Mouse (Mus musculus): ENCODE measurements around the gene Satb1.

Satb1 gene

DNA sequence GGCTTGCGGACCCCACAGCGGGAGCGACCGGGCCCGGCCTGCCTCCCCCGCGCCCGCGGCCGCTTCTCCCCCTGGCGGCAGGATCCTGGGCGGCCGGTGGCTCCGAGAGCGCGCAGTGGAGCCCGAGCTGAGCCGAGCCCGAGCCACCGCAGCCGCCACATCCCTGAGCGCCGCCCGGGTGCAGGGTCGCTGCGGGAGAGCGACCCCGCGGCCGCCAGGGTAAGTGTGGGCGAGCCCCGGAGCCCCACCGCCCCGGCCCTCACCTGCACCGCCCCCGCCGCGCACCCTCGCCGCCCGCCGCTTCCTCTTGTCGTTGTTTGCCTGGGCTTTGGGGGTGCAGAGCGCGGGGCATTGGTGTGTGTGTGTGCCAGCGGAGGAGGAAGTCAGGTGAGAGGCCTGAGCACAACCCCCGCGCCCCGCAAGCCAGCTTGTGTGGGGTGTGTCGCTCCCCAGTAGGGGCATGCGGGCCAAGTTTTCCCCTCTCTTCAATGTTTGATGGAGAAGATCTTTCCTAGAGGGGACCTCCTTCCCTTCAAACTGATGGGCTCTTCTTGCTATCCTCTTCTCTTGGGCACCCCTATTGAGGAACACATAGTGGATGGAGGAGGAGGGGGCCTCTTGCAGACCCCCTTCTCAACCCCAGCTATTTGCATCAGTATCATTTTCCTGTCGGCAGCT, at the start of gene Satb1:
Gene Satb1 (minus strand): TSS at position 391 of the 678 bp plus-strand sequence.
- no peak for DNase-seq (ENCODE audit: low read depth, low spot score)

- no peak for DNase-seq (ENCODE audit: low read depth, low spot score)
Observed at GRCm38 (mm10) chr17:51882566-51882965, 49.5 kb upstream of the Satb1 start.

DNA sequence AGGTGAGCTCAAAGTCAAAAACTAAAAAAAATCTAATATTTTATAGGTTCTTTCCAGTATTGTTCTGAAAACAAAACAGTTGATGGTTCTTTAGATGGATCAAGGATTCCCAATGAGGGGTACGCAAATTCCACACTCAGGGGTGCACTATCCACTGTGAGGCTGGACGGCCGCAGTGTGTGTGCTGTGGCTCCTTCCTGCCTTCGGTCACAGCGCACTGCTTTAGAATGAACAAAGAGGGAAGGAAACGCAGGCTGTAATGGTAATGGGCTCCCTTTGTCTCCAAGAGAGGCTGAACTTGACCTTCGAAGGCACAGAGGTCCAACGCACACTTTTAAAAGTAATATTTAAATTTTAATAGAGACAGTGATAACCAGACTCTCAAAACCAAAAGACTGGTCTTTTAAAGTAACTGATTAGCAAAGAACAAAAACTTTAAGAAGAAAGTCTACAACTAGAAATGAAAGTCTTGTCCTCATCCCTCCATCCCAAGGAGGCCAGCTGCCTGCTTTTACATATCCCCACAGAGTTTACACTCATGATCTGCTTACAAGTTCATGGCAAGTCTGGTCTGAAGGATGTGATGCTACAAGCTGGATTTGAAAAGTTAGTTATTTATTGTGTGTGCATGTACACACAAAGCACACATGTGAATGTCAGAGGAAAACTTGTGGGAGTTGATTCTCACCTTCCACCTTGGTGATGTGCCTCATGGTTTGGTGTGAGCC, 48.0 kb upstream of the Satb1 start:
- DNase-seq (ENCODE audit: low read depth, low spot score): no peak

- DNase-seq (ENCODE audit: low read depth, low spot score): no peak
Observed at GRCm38 (mm10) chr17:51880221-51880620, 47.1 kb upstream of the Satb1 start.

DNA sequence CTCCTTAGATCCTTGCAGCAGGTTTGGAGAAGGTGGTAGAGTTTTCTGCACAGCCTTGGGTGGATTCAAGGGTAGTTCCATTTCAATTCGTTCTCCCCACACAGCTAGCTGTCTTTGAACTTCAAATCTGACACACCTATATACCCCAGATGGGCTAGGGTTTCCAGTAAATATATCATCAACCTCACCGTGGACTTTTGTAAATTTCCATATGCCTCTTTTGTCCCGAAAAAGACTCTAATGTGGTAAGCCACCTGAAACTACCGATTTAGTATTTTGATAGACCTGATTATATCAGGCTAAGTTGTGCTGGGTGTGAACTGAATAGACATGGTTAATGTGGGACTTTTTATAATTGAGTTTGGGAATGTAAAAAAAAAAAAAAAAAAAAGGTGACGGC, 46.6 kb upstream of the Satb1 start:
- DNase-seq (ENCODE audit: low read depth, low spot score): no peak

DNA sequence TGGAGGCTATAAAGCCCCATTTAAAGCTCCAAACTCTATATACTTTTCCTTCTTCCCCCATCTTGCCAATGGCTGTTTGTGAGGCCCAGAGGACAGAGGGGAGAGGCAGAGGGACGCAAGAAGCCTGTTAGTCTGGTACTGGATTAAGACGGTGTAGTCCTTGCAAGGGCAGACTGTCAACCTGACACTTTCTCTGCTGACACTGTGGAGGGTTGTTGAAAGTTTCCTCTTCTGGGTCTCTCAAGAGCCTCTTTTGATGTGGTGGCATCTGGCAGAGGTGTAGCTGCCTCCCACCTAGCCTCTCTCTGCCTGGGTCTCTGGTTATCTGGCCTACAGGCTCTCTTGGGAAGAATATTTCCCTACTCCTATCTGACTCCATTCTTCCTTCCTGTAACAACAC, 46.1 kb upstream of the Satb1 start:
- no peak for DNase-seq (ENCODE audit: low read depth, low spot score)

- DNase-seq (ENCODE audit: low read depth, low spot score): no peak
Observed at GRCm38 (mm10) chr17:51876471-51876870, 43.4 kb upstream of the Satb1 start.

- no peak for DNase-seq (ENCODE audit: low read depth, low spot score)
Observed at GRCm38 (mm10) chr17:51857616-51858015, 24.5 kb upstream of the Satb1 start.

- DNase-seq (ENCODE audit: low read depth, low spot score): no peak
Observed at GRCm38 (mm10) chr17:51856332-51856731, 23.2 kb upstream of the Satb1 start.

- DNase-seq (ENCODE audit: low read depth, low spot score): no peak
Observed at GRCm38 (mm10) chr17:51855261-51855660, 22.2 kb upstream of the Satb1 start.

- DNase-seq (ENCODE audit: low read depth, low spot score): no peak
Observed at GRCm38 (mm10) chr17:51853952-51854351, 20.9 kb upstream of the Satb1 start.

GRCm38 (mm10) chr17:51840596-51840995, 7.5 kb upstream of the Satb1 start:
- DNase-seq (ENCODE audit: low read depth, low spot score): no peak

- DNase-seq (ENCODE audit: low read depth, low spot score): no peak
Observed at GRCm38 (mm10) chr17:51839484-51839883, 6.4 kb upstream of the Satb1 start.

DNA sequence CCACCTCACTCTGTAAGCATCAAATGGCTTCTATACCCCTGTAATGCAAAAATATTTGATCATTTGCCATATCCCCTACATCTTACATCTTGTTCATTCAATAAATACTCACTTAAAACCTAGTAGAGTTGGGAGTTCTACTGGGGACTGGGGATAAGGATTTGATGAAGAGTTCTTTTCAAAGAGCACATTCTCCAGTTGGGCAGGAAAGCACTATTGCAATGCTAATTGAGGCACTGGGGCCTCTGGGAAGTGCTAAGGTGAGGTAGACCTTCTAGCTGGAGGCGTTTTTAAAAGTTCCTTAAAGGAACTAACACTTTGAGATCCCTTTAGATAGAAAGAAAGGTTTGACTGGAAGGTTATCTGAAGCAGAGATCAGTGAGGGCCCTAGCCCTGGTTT, 3.8 kb upstream of the Satb1 start:
- DNase-seq (ENCODE audit: low read depth, low spot score): no peak

- no peak for DNase-seq (ENCODE audit: low read depth, low spot score)
Observed at GRCm38 (mm10) chr17:51836243-51836642, 3.2 kb upstream of the Satb1 start.

DNA sequence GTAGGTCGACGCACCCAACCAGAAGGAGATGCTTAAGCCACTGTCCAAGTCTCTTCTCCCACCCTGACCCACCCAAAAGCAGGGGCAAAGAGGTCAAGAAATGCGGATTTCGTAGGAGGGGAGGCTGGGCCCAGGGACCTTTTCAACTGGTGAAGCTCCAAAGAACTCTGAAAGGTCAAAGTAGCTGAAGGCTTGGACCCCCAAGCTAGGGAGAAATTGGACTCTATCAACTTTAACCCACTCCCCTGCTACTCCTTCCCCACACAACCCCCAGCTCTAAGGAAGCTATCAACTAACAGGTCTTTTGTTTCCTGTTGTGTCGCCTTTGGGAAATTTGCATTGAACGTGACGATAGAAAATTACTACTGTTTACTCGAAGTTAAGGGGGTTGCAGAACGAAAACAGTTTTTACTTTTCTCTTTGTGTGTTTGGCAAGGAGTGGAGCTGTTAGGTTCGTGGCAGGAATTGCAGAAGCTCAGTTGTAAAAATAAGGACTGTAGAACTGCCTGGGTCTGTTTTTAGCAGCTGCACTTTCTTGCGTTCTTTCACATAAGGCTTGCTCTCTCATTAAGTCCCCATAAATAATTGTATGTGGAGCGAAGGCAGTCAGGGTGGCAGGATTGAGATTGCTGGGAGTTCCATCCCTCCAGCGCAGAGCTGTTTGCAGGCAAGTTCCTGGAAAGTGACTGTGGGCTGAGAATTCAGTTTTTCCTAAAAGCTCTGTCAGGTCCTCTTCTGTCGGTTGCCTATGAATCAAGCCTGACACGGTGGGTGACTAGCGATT, 680 bp upstream of the Satb1 start:
- DNase-seq (ENCODE audit: low read depth, low spot score): no peak

DNA sequence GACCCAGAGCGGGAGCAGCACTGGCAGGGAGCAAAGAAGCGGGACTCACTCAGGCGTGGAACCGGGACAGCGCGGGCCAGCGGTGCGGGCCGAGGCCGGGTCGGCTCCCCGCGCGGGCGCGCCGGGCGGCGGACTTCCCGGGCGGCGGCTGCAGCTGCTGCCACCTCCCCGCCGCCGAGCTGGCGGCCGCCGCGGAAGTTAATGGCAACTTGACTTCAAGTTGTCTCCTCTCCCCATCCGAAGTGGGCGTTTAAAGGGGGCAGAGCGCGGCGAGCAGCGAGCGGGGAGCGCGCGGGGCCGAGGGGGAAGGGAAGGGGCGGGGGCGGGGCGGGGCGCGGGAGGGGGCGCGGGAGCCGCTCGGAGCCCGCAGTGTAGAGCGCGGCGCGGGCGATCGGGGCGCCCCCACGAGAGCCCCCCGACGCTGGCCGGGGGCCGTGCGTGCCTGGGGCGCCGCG, 642 bp downstream of the Satb1 start:
- DNase-seq (ENCODE audit: low read depth, low spot score): no peak

- DNase-seq (ENCODE audit: low read depth, low spot score): no peak
Observed at GRCm38 (mm10) chr17:51831702-51832420, 1.2 kb downstream of the Satb1 start.

- no peak for DNase-seq (ENCODE audit: low read depth, low spot score)
Observed at GRCm38 (mm10) chr17:51831121-51831701, 1.9 kb downstream of the Satb1 start.

GRCm38 (mm10) chr17:51829436-51829835, 3.7 kb downstream of the Satb1 start:
- DNase-seq (ENCODE audit: low read depth, low spot score): no peak

GRCm38 (mm10) chr17:51827922-51828410, 5.1 kb downstream of the Satb1 start:
- DNase-seq (ENCODE audit: low read depth, low spot score): no peak
